Mouse (Mus musculus) hindbrain, embryonic 16.5 days (tissue): ENCODE data around the gene Ints1. TPM values are rescaled to one million over a fixed set of nuclear protein-coding genes. Genes with fewer than 3 reads are reported as not detected.

ENCODE experiments used
- ATAC-seq: fragments of 200-750 bp; cut with Nextera tagmentation; 2 replicates; pipeline ENCODE4 v1.8.0; 2017; ENCODE audit warnings: moderate TSS enrichment, moderate library complexity
- H3K27ac ChIP-seq: fragments of 300-500 bp; sonication (generic); 2 replicates; pipeline ENCODE4 v1.5.1; 2014; ENCODE audit warnings: low read depth, mild to moderate bottlenecking, control low read depth, low read length, moderate library complexity
- H3K27me3 ChIP-seq: fragments of 300-500 bp; sonication (generic); replicated peaks from 2 replicates; pipeline ENCODE4 v1.6.1; 2014; ENCODE audit warnings: low read length; ENCODE audit not compliant: control insufficient read depth, insufficient read depth
- H3K36me3 ChIP-seq: fragments of 300-500 bp; sonication (generic); 2 replicates; pipeline ENCODE4 v1.6.1; 2014; ENCODE audit warnings: mild to moderate bottlenecking, low read length, moderate library complexity, mixed read lengths; ENCODE audit not compliant: control insufficient read depth, insufficient read depth
- H3K4me1 ChIP-seq: fragments of 300-500 bp; sonication (generic); 2 replicates; pipeline ENCODE4 v1.6.1; 2014; ENCODE audit warnings: low read depth, low read length; ENCODE audit not compliant: control insufficient read depth, insufficient read depth
- H3K4me2 ChIP-seq: fragments of 300-500 bp; sonication (generic); 2 replicates; pipeline ENCODE4 v1.6.1; 2014; ENCODE audit warnings: mild to moderate bottlenecking, low read length, control low read depth, moderate library complexity
- H3K4me3 ChIP-seq: fragments of 300-500 bp; sonication (generic); 2 replicates; pipeline ENCODE4 v1.5.1; 2014; ENCODE audit warnings: mild to moderate bottlenecking, low read length, control low read depth, moderate library complexity
- H3K9ac ChIP-seq: fragments of 300-500 bp; sonication (generic); 2 replicates; pipeline ENCODE4 v1.6.1; 2014; ENCODE audit warnings: low read depth, mild to moderate bottlenecking, control low read depth, low read length, moderate library complexity
- H3K9me3 ChIP-seq: fragments of 300-500 bp; sonication (generic); 2 replicates; pipeline ENCODE4 v1.6.1; 2014; ENCODE audit warnings: mild to moderate bottlenecking, low read length, moderate library complexity; ENCODE audit not compliant: control insufficient read depth
- WGBS: fragments of 180-500 bp; shearing (Covaris S2); extraction: QIAGEN DNeasy Blood & Tissue Kit; methylation state at CpG from one replicate; pipeline ENCODE4 v1.1.7; 2014; 5-methylcytosine and 5-hydroxymethylcytosine counted together
- polyA plus RNA-seq: library from polyadenylated mRNA; unstranded; fragments of >200 nt; fragmentation: Nextera tagmentation; extraction: Ambion mirVana; gene quantifications from 2 replicates; pipeline ENCODE4 v1.2.1, GENCODE M21; 2015

Gene Ints1
- polyA plus RNA-seq, 1 experiment from 2014 or later = 27.1 TPM

DNA sequence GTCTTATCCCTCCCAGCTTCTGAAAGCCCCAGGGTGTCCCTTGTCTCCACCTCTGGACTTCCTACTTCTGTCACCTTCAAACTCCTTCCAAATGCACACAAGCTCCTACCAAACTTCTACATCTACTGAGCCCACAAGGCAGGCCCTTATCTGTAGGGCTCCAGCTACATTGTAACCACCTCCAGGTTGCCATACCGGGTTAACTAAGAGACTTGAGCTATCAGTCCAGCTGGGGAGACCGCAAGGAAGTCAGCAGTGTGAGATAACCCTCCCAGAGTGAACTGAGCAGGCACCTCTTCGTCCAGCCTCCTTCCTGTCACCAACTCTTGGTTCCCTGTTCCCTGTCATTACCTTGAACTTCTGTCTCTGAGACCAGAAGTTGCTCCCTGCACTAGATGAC, 41.5 kb downstream of the Ints1 start:
- Histone ChIP-seq H3K4me2 (no peak overlapping the region), H3K36me3 (no peaks in the 10 kb centered on the region), H3K9me3 (no peaks in the 10 kb centered on the region), H3K27ac (no peak overlapping the region), H3K4me3 (no peak overlapping the region), H3K9ac (no peak overlapping the region), H3K27me3 (no peaks in the 10 kb centered on the region), H3K4me1 (peaks cover 34% of the 10 kb centered on the region)
- no peak for ATAC-seq
- 85% methylated on average over 3 of the region's 3 CpGs for WGBS

DNA sequence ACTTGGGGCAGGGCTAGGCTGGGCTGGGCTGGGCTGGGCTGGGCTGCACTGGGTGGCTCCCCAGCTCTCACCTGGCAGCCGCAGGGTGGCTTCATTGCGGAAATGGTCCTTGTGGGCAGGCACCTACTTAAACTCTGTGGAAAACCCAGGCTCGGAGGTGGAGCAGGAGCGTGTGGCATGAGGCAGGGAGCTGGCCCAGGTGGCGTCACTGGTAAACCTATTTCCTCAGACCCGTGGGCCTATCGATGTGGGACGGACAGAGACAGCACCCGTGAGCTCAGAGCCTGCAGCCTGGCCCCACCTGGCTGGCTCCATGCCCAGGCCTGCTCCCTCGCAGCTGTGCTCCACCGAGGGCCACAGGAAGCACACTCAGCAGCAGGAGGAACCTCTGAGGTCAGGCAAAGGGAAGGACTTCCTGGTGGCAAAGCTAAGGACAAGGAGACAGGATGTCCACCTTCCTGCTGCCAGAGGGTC, 42.8 kb downstream of the Ints1 start:
- 67% methylated on average over 11 of the region's 11 CpGs for WGBS
- peaks cover 34% of the 10 kb centered on the region for H3K4me1 ChIP-seq
- 0 out of 2 replicates have a peak overlapping the region, but pooled peaks have one; percentile 8 for H3K9ac ChIP-seq

GRCm38 (mm10) chr5:139730712-139731486, 44.6 kb downstream of the Ints1 start:
- H3K27me3 ChIP-seq = no peaks in the 10 kb centered on the region
- H3K36me3 ChIP-seq = no peaks in the 10 kb centered on the region
- peaks cover 30% of the 10 kb centered on the region for H3K4me1 ChIP-seq
- ATAC-seq = peak; percentile 43; the same call in 1 of the 2 replicates
- H3K4me2 ChIP-seq = peak overlapping the region; percentile 11; the same call in 1 of the 2 replicates
- WGBS = 50% methylated on average over 8 of the region's 8 CpGs
- H3K27ac ChIP-seq = peak overlapping the region; percentile 61
- no peaks in the 10 kb centered on the region for H3K9me3 ChIP-seq
- no peak overlapping the region for H3K4me3 ChIP-seq
- H3K9ac ChIP-seq = no peak overlapping the region

More for the DNA sequence above, 42.8 kb downstream of the Ints1 start:
- no peaks in the 10 kb centered on the region for H3K9me3 ChIP-seq
- no peaks in the 10 kb centered on the region for H3K27me3 ChIP-seq
- H3K27ac ChIP-seq = no peak overlapping the region
- H3K36me3 ChIP-seq = no peaks in the 10 kb centered on the region
- ATAC-seq = no peak
- no peak overlapping the region for H3K4me2 ChIP-seq
- H3K4me3 ChIP-seq = no peak overlapping the region

GRCm38 (mm10) chr5:139727261-139727660, 48.2 kb downstream of the Ints1 start:
- no peaks in the 10 kb centered on the region for H3K9me3 ChIP-seq
- no peak overlapping the region for H3K4me2 ChIP-seq
- H3K4me3 ChIP-seq = no peak overlapping the region
- H3K36me3 ChIP-seq = no peaks in the 10 kb centered on the region
- no peak for ATAC-seq
- WGBS = 90% methylated on average over 11 of the region's 11 CpGs
- H3K9ac ChIP-seq = no peak overlapping the region
- no peaks in the 10 kb centered on the region for H3K27me3 ChIP-seq
- no peak overlapping the region for H3K27ac ChIP-seq
- H3K4me1 ChIP-seq = peaks cover 11% of the 10 kb centered on the region

DNA sequence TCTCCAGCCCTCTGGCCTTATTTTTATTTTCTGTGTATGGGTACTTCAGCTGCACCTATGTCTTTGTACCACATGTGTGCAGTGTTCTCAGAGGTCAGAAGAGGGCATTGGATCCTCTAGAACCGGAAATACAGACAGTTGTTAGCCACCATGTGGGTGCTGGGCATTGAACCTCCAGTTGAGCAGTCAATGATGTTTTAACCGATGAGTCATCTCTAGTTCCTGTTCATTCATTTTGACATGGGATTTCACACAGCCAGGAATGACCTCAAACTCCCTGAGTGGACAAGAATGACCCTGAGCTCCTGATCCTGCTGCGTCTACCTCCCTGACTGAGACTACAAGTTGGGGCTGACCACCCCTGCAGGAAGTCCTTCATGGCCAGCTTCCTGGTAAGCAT, 49.3 kb downstream of the Ints1 start:
- no peak overlapping the region for H3K27ac ChIP-seq
- no peaks in the 10 kb centered on the region for H3K27me3 ChIP-seq
- peaks cover 9% of the 10 kb centered on the region for H3K4me1 ChIP-seq
- no peaks in the 10 kb centered on the region for H3K36me3 ChIP-seq
- H3K4me3 ChIP-seq = no peak overlapping the region
- no peaks in the 10 kb centered on the region for H3K9me3 ChIP-seq
- H3K9ac ChIP-seq = no peak overlapping the region
- WGBS = 94% methylated on average over 3 of the region's 3 CpGs
- no peak overlapping the region for H3K4me2 ChIP-seq
- no peak for ATAC-seq

GRCm38 (mm10) chr5:139724336-139725116, 50.9 kb downstream of the Ints1 start:
- no peaks in the 10 kb centered on the region for H3K4me1 ChIP-seq

GRCm38 (mm10) chr5:139723113-139723512, 52.4 kb downstream of the Ints1 start:
- Histone ChIP-seq H3K27ac (no peak overlapping the region), H3K4me3 (no peak overlapping the region), H3K9me3 (no peaks in the 10 kb centered on the region), H3K27me3 (no peaks in the 10 kb centered on the region), H3K9ac (no peak overlapping the region), H3K4me2 (no peak overlapping the region), H3K36me3 (no peaks in the 10 kb centered on the region), H3K4me1 (peaks cover 6% of the 10 kb centered on the region; the same call in 1 of the 2 replicates)
- WGBS = 76% methylated on average over 9 of the region's 9 CpGs
- no peak for ATAC-seq

More at GRCm38 (mm10) chr5:139724336-139725116, 50.9 kb downstream of the Ints1 start:
- H3K9ac ChIP-seq = no peak overlapping the region
- H3K27me3 ChIP-seq = no peaks in the 10 kb centered on the region
- H3K9me3 ChIP-seq = no peaks in the 10 kb centered on the region
- H3K36me3 ChIP-seq = no peaks in the 10 kb centered on the region
- WGBS = 62% methylated on average over 10 of the region's 10 CpGs
- H3K4me2 ChIP-seq = no peak overlapping the region
- no peak overlapping the region for H3K27ac ChIP-seq
- no peak overlapping the region for H3K4me3 ChIP-seq
- ATAC-seq = peak; percentile 20; the same call in 1 of the 2 replicates

GRCm38 (mm10) chr5:139722709-139723108, 52.8 kb downstream of the Ints1 start:
- no peak for ATAC-seq
- 74% methylated on average over 6 of the region's 6 CpGs for WGBS
- Histone ChIP-seq H3K9ac (no peak overlapping the region), H3K4me2 (no peak overlapping the region), H3K27ac (no peak overlapping the region), H3K27me3 (no peaks in the 10 kb centered on the region), H3K4me3 (no peak overlapping the region), H3K9me3 (no peaks in the 10 kb centered on the region), H3K36me3 (no peaks in the 10 kb centered on the region), H3K4me1 (peaks cover 6% of the 10 kb centered on the region; the same call in 1 of the 2 replicates)

DNA sequence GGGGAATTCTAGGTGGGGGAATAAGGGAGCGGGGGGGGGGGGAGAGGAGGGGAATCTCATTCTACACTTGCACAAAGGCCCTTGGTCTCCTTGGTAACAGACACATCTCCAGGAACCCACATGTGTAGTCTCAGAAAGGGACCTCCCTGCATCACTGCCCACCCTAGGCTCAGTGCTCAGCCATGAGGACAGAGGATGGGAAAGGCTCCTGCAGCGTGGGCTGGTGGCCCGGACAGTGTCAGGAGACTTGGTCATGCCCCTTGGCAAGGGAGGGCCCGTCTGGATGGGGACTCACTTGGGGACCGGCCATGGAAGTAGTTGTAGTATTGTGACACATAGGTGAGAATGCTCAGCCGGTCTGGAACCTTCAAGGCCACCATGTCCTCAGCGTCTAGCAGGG, 56.5 kb downstream of the Ints1 start:
- ATAC-seq = peak; percentile 71
- no peaks in the 10 kb centered on the region for H3K36me3 ChIP-seq
- no peak overlapping the region for H3K4me3 ChIP-seq
- no peaks in the 10 kb centered on the region for H3K9me3 ChIP-seq
- no peak overlapping the region; the same call in 1 of the 2 replicates for H3K27ac ChIP-seq
- peaks cover 6% of the 10 kb centered on the region; the same call in 1 of the 2 replicates for H3K4me1 ChIP-seq
- WGBS = 53% methylated on average over 7 of the region's 7 CpGs
- no peak overlapping the region for H3K4me2 ChIP-seq
- H3K27me3 ChIP-seq = no peaks in the 10 kb centered on the region
- no peak overlapping the region for H3K9ac ChIP-seq
